Mouse (Mus musculus) CD4-positive, CD25-positive, alpha-beta regulatory T cell, adult 4 months (primary cell): ENCODE results near the gene Add2. TPM values are rescaled to one million over a fixed set of nuclear protein-coding genes. Genes with fewer than 3 reads are reported as not detected.

ENCODE experiments used
- ATAC-seq: one replicate; pipeline ENCODE4 v1.8.0; 2017
- polyA plus RNA-seq, 2 experiments: library from polyadenylated mRNA; unstranded; fragments of 100-300 nt; shearing (Covaris generic); gene quantifications; one replicate each; pipeline ENCODE4 v1.2.1; 2017

Add2 gene
- polyA plus RNA-seq, 2 experiments from 2014 or later, result not detected

GRCm38 (mm10) chr6:86148518-86148917 lies 120.0 kb downstream of the Add2 start:
- no peak for ATAC-seq

GRCm38 (mm10) chr6:86149001-86149400 lies 120.5 kb downstream of the Add2 start:
- ATAC-seq, result no peak

GRCm38 (mm10) chr6:86152676-86153075 lies 124.2 kb downstream of the Add2 start:
- ATAC-seq, result no peak

- ATAC-seq, result no peak
Observed at GRCm38 (mm10) chr6:86153436-86153990, 125.0 kb downstream of the Add2 start.

- ATAC-seq, result no peak
Observed at GRCm38 (mm10) chr6:86154006-86154405, 125.5 kb downstream of the Add2 start.

GRCm38 (mm10) chr6:86154481-86154880 lies 126.0 kb downstream of the Add2 start:
- no peak for ATAC-seq

GRCm38 (mm10) chr6:86157253-86158234 lies 129.1 kb downstream of the Add2 start:
- ATAC-seq, result no peak

- ATAC-seq, result no peak
Observed at GRCm38 (mm10) chr6:86160878-86161277, 132.4 kb downstream of the Add2 start.

- no peak for ATAC-seq
Observed at GRCm38 (mm10) chr6:86161586-86161985, 133.1 kb downstream of the Add2 start.

GRCm38 (mm10) chr6:86164028-86164427 lies 135.5 kb downstream of the Add2 start:
- no peak for ATAC-seq

- no peak for ATAC-seq
Observed at GRCm38 (mm10) chr6:86166426-86166825, 137.9 kb downstream of the Add2 start.

- no peak for ATAC-seq
Observed at GRCm38 (mm10) chr6:86167851-86168250, 139.4 kb downstream of the Add2 start.

- no peak for ATAC-seq
Observed at GRCm38 (mm10) chr6:86169166-86169565, 140.7 kb downstream of the Add2 start.

Other genes starting within 250 kb of the Add2 start
- gene Nat8f6, start 207.7 kb upstream of the Add2 start, polyA plus RNA-seq, result not detected
- gene Nat8f5, start 207.7 kb upstream of the Add2 start, polyA plus RNA-seq, result not detected
- gene Nat8, start 196.6 kb upstream of the Add2 start, polyA plus RNA-seq, result not detected
- not detected for gene Nat8f2, start 159.5 kb upstream of the Add2 start, polyA plus RNA-seq
- 1 to 10 TPM; 4.7 to 8.7 TPM for gene Nat8f4, start 123.8 kb upstream of the Add2 start, polyA plus RNA-seq
- gene Tprkb, start 116.8 kb upstream of the Add2 start, polyA plus RNA-seq, result 10 to 100 TPM; 34.7 to 44.8 TPM
- 10 to 100 TPM; 10.4 to 15.9 TPM for gene Nat8f1, start 113.0 kb upstream of the Add2 start, polyA plus RNA-seq
- 100 to 1,000 TPM; 168 to 211 TPM for gene Dusp11, start 67.0 kb upstream of the Add2 start, polyA plus RNA-seq
- gene Figla, start 12.5 kb upstream of the Add2 start, polyA plus RNA-seq, result not detected
- under 1 TPM in 1 of 2 experiments, not detected in 1; 0.30 TPM for gene Tgfa, start 166.5 kb downstream of the Add2 start, polyA plus RNA-seq